Mouse (Mus musculus) ES-E14 (cell line): ENCODE measurements around the gene Spata31d1d. TPM values are rescaled to one million over a fixed set of nuclear protein-coding genes. Genes with fewer than 3 reads are reported as not detected.

Experiments used
- DNase-seq: peaks from one replicate; pipeline ENCODE4 v3.0.0-alpha.2; 2013; ENCODE audit warnings: low read depth, low spot score
- H3K27ac ChIP-seq: 2 replicates; pipeline ENCODE4 v1.5.1; 2012; ENCODE audit warnings: low read depth, mild to moderate bottlenecking, low read length, moderate library complexity, mixed read lengths; ENCODE audit not compliant: poor library complexity, insufficient read depth, severe bottlenecking
- H3K36me3 ChIP-seq: 2 replicates; pipeline ENCODE4 v1.6.1; 2012; ENCODE audit warnings: mild to moderate bottlenecking, low read length, moderate library complexity, mixed read lengths; ENCODE audit not compliant: control insufficient read depth, poor library complexity, insufficient read depth, severe bottlenecking
- H3K4me1 ChIP-seq, 2 experiments: fragments of 150-350 bp in 1 of 2; sonication (generic) in 1 of 2; 2 replicates each; pipeline ENCODE4 v1.6.1; 2012; ENCODE audit warnings: low read length in 2 of 2, mild to moderate bottlenecking in 1 of 2, mixed read lengths in 1 of 2; ENCODE audit not compliant: control insufficient read depth in 2 of 2, insufficient read depth in 2 of 2, poor library complexity in 1 of 2
- H3K4me3 ChIP-seq, 2 experiments: fragments of 150-350 bp in 1 of 2; sonication (generic) in 1 of 2; 2 replicates each; pipeline ENCODE4 v1.5.1; 2012; ENCODE audit warnings: low read length in 2 of 2, low read depth in 1 of 2, mild to moderate bottlenecking in 1 of 2, mixed read lengths in 1 of 2; ENCODE audit not compliant: insufficient read depth in 1 of 2, poor library complexity in 1 of 2, severe bottlenecking in 1 of 2
- H3K9ac ChIP-seq: 2 replicates; pipeline ENCODE4 v1.6.1; 2012; ENCODE audit warnings: low read depth, mild to moderate bottlenecking, low read length, mixed read lengths; ENCODE audit not compliant: poor library complexity, insufficient read depth, severe bottlenecking
- H3K9me3 ChIP-seq: fragments of 150-350 bp; sonication (generic); 2 replicates; pipeline ENCODE4 v1.6.1; 2012; ENCODE audit warnings: low read depth, mild to moderate bottlenecking, low read length; ENCODE audit not compliant: control insufficient read depth, insufficient read depth
- CHD2 ChIP-seq: IDR thresholded peaks from 2 replicates; pipeline ENCODE4 v1.6.1; 2014; ENCODE audit warnings: mild to moderate bottlenecking, low read depth, low read length, inconsistent platforms
- HCFC1 ChIP-seq: IDR thresholded peaks from 2 replicates; pipeline ENCODE4 v1.6.1; 2012; ENCODE audit warnings: low read length, inconsistent platforms, borderline replicate concordance; ENCODE audit not compliant: insufficient read depth
- MAFK ChIP-seq: IDR thresholded peaks from 2 replicates; pipeline ENCODE4 v1.6.1; 2014; ENCODE audit warnings: mild to moderate bottlenecking, low read depth, low read length, inconsistent platforms; ENCODE audit not compliant: insufficient read depth
- ZC3H11A ChIP-seq: IDR thresholded peaks from 2 replicates; pipeline ENCODE4 v1.6.1; 2012; ENCODE audit warnings: low read depth, mild to moderate bottlenecking, inconsistent platforms, low read length, borderline replicate concordance
- ZNF384 ChIP-seq: IDR thresholded peaks from 2 replicates; pipeline ENCODE4 v1.6.1; 2012; ENCODE audit warnings: low read depth, low read length, inconsistent platforms
- in situ Hi-C, 2 experiments: fragments of 600-800 bp; cut with MboI; formaldehyde crosslinking; loops; one replicate each; pipeline ENCODE4 v1.15.1; 2025; ENCODE audit warnings: low sequenced_read_pairs in 2 of 2, inconsistent platforms in 1 of 2; ENCODE audit not compliant: unreplicated experiment in 2 of 2
- total RNA-seq: library from RNA; depleted of rRNA; stranded (reverse); fragments of 300-350 nt; gene quantifications from 2 replicates; pipeline ENCODE4 v1.2.3, GENCODE M21; 2012; rRNA removed

The Spata31d1d gene
- total RNA-seq, 1 experiment, result 0.18 TPM

DNA sequence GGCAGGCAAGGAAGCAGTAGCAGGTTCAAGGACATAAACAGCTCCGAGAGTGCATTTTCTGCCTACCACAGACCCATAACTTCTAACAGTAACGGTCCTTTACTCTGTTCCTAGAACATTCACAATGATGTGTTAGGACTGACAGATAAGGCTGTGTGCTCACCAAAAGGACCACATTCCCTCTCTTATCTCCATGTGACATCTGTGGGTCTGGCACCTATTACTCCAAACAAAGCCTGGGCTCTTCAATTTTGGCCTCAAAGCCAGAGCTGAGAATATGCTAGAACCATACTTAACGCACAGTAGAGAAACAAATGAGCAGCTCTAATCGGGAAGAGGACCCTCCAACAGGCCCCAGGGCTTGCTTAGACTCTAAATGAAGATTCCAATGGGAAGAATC lies 51.6 kb downstream of the Spata31d1d start:
- Histone ChIP-seq H3K4me3 (peak overlapping the region; percentile 27 to 32; a peak in 2 of 4 replicates), H3K27ac (peak overlapping the region; percentile 59; the same call in 1 of the 2 replicates), H3K9me3 (no peaks in the 10 kb centered on the region), H3K4me1 (peaks cover 6 to 16% of the 10 kb centered on the region in 2 experiments), H3K36me3 (no peaks in the 10 kb centered on the region), H3K9ac (peak overlapping the region; percentile 19; the same call in 1 of the 2 replicates)
- no peak for TF ChIP-seq MAFK
- no peak for TF ChIP-seq ZC3H11A
- TF ChIP-seq ZNF384, result no peak
- TF ChIP-seq CHD2, result no peak
- no peak for TF ChIP-seq HCFC1
- no peak for DNase-seq
- in situ Hi-C loops, result no loop called here

DNA sequence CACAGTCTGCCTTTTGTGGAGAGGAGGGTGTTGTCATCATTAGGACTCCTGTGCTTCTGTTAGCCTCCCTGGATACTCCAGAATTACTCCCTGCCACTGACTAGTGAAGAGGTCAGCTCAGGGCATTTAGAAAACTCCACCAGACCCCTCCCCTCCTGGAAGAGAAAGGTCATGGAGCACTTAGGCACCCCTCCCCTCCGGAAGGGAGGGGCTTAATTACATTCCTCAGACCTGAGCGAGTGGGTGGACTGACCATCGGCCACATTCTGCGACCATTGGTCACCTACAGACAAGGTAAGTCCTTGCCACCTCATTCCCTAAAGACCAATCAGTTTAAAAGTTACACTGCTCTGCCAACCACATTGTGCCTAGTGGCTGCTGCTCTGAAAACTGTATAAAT lies 52.2 kb downstream of the Spata31d1d start:
- TF ChIP-seq MAFK (no peak), ZNF384 (no peak), CHD2 (no peak), HCFC1 (no peak), ZC3H11A (no peak)
- H3K4me1 ChIP-seq, result peaks cover 6 to 16% of the 10 kb centered on the region in 2 experiments
- DNase-seq, result no peak
- H3K4me3 ChIP-seq, result peak overlapping the region; percentile 28 to 32
- peak overlapping the region; percentile 59; the same call in 1 of the 2 replicates for H3K27ac ChIP-seq
- no peaks in the 10 kb centered on the region for H3K9me3 ChIP-seq
- in situ Hi-C loops, result no loop called here
- H3K36me3 ChIP-seq, result no peaks in the 10 kb centered on the region
- peak overlapping the region; percentile 18; the same call in 1 of the 2 replicates for H3K9ac ChIP-seq

GRCm38 (mm10) chr13:59676316-59677229 lies 55.0 kb downstream of the Spata31d1d start:
- H3K9me3 ChIP-seq, result no peaks in the 10 kb centered on the region
- H3K4me3 ChIP-seq, result no peak overlapping the region
- peaks cover 8 to 22% of the 10 kb centered on the region in 2 experiments for H3K4me1 ChIP-seq
- in situ Hi-C loops, result no loop called here
- H3K36me3 ChIP-seq, result peaks cover 2% of the 10 kb centered on the region; the same call in 1 of the 2 replicates
- no peak overlapping the region for H3K9ac ChIP-seq
- H3K27ac ChIP-seq, result no peak overlapping the region
- no peak for TF ChIP-seq MAFK
- 0 out of 2 replicates have a peak, but pooled peaks have one; percentile 21 for TF ChIP-seq ZNF384
- DNase-seq, result no peak

Other genes starting within 250 kb of the Spata31d1d start
- 25.0 and 32.1 TPM in 2 replicates for gene Agtpbp1, start 146.5 kb downstream of the Spata31d1d start, total RNA-seq
- 75.4 and 79.1 TPM in 2 replicates for gene Naa35, start 146.5 kb downstream of the Spata31d1d start, total RNA-seq
- gene Golm1, start 55.9 kb downstream of the Spata31d1d start, total RNA-seq, result 93.8 and 132 TPM in 2 replicates
- gene 4921517D22Rik, start 37.6 kb downstream of the Spata31d1d start, total RNA-seq, result not detected in 2 replicates
- 2.2 and 3.4 TPM in 2 replicates for gene Spata31d1a, start 21.4 kb downstream of the Spata31d1d start, total RNA-seq
- 1.3 and 2.8 TPM in 2 replicates for gene Spata31d1b, start 19.5 kb downstream of the Spata31d1d start, total RNA-seq
- gene 1700014D04Rik, start 15.0 kb upstream of the Spata31d1d start, total RNA-seq, result 0.18 and 0.26 TPM in 2 replicates
- 15.2 and 21.7 TPM in 2 replicates for gene Isca1, start 38.1 kb upstream of the Spata31d1d start, total RNA-seq
- not detected in 2 replicates for gene Gm49354, start 50.5 kb upstream of the Spata31d1d start, total RNA-seq
- gene Tut7, start 91.4 kb upstream of the Spata31d1d start, total RNA-seq, result 27.5 and 31.1 TPM in 2 replicates